Mouse (Mus musculus) thymus, adult 2 months (tissue): ENCODE results near the gene Nde1. TPM values are rescaled to one million over a fixed set of nuclear protein-coding genes. Genes with fewer than 3 reads are reported as not detected.

Experiments used
- DNase-seq: peaks from one replicate; pipeline ENCODE4 v3.0.0; 2021
- H3K27ac ChIP-seq: fragments of 200-500 bp; 2 replicates; pipeline ENCODE4 v1.5.1; 2012; ENCODE audit warnings: low read length, control low read depth; ENCODE audit not compliant: control insufficient read depth, insufficient read depth
- H3K27me3 ChIP-seq: fragments of 200-500 bp; 2 replicates; pipeline ENCODE4 v1.6.1; 2012; ENCODE audit warnings: mild to moderate bottlenecking, low read length, moderate library complexity, mixed read lengths; ENCODE audit not compliant: control insufficient read depth, insufficient read depth
- H3K36me3 ChIP-seq: fragments of 200-500 bp; 2 replicates; pipeline ENCODE4 v1.6.1; 2012; ENCODE audit warnings: mild to moderate bottlenecking, low read length, moderate library complexity; ENCODE audit not compliant: control insufficient read depth, insufficient read depth
- H3K4me1 ChIP-seq: fragments of 200-500 bp; replicated peaks from 2 replicates; pipeline ENCODE4 v1.6.1; 2012; ENCODE audit warnings: low read length; ENCODE audit not compliant: control insufficient read depth, insufficient read depth
- H3K4me3 ChIP-seq: fragments of 200-500 bp; 2 replicates; pipeline ENCODE4 v1.5.1; 2012; ENCODE audit warnings: mild to moderate bottlenecking, low read length, control low read depth, moderate library complexity; ENCODE audit not compliant: control insufficient read depth, insufficient read depth
- CTCF ChIP-seq: fragments of 200-500 bp; IDR thresholded peaks from 2 replicates; pipeline ENCODE4 v1.5.1; 2012; ENCODE audit warnings: mild to moderate bottlenecking, control low read depth, low read length, moderate library complexity, borderline replicate concordance; ENCODE audit not compliant: control insufficient read depth, poor library complexity, insufficient read depth; ENCODE audit errors: extremely low read depth
- POLR2A ChIP-seq: fragments of 200-500 bp; IDR thresholded peaks from 2 replicates; pipeline ENCODE4 v1.6.1; 2012; ENCODE audit warnings: mild to moderate bottlenecking, low read length, control low read depth, moderate library complexity; ENCODE audit not compliant: control insufficient read depth, poor library complexity, insufficient read depth; ENCODE audit errors: extremely low read depth
- WGBS: fragments of 180-500 bp; shearing (Covaris S2); methylation state at CpG from one replicate; pipeline ENCODE4 v1.1.7; 2018; 5-methylcytosine and 5-hydroxymethylcytosine counted together
- polyA plus RNA-seq: library from polyadenylated mRNA; depleted of rRNA; stranded (reverse); fragments of >200 nt; gene quantifications from 2 replicates; pipeline ENCODE4 v1.2.3, GENCODE M21; 2012

Nde1 gene
- polyA plus RNA-seq, 1 experiment = 108 TPM

DNA sequence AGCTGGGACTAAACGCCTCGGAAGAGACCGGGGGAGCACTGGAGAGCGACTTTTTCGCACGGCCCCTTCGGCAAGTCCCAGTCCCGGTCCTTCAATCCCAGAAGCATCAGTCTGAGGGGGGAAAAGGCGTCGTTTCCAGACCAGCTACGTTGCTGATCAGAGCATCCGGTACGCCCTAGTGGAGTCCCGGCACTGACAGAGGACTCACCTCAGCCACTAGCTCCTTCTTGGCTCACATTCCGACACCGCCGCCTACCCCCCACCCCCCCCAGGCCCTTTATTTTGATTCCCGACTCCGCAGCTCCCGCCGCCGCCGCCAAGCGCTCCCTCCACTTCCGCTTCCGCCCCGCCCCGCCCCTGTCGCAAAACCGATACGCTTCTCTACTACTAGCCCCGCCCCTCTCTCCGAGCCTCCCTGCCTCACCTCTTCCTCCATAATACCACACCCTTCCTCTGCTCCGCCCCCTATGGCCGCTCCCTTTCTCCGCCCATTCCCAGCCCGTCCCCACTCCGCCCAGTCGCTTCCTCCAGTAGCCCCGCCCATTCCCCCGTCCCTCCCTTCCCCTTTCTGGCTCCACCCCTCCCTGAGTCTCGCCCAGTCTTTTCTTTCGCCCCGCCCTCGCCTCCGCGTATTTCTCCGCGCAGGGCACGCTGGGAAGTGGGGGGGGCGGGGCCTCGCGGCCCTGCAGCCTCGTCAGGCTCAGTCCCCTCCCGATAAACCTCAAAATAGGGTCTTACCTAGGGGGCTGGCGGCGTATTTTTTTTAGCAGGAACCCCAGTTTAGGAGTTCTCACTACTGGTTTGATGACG is 3.9 kb upstream of the Nde1 start:
- peak; percentile 100 for DNase-seq
- under 1% methylated on average over 58 of the region's 58 CpGs for WGBS
- Histone ChIP-seq H3K4me3 (peak overlapping the region; percentile 89), H3K36me3 (no peaks in the 10 kb centered on the region), H3K27ac (peak overlapping the region; percentile 89), H3K4me1 (peaks cover 3% of the 10 kb centered on the region; the same call in 1 of the 2 replicates), H3K27me3 (no peaks in the 10 kb centered on the region)
- TF ChIP-seq POLR2A (peak; percentile 98), CTCF (0 out of 2 replicates have a peak, but pooled peaks have one; percentile 38)

DNA sequence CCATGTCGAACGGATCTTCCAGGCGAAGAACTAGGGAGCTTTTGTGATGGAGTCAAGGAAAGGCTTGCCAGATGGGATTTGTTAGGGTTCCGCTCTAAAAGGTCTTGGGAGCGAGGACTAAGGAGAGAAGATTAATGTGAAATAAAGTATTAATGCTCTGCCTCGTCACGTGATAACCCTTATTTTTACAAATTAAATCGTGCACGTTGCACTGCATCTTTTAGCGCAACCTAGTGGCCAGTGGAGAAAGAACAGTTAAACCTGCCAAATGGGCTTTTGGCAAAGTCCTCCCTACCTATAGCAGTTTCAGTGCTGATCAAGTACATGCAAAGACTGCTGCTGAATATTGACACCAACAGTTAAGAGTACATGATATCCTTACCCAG is 3.3 kb upstream of the Nde1 start:
- peak; percentile 75 for DNase-seq
- no peak for TF ChIP-seq POLR2A
- TF ChIP-seq CTCF = no peak
- Histone ChIP-seq H3K27me3 (no peaks in the 10 kb centered on the region), H3K4me3 (peak overlapping the region; percentile 60), H3K27ac (peak overlapping the region; percentile 89), H3K4me1 (peaks cover 3% of the 10 kb centered on the region; the same call in 1 of the 2 replicates), H3K36me3 (no peaks in the 10 kb centered on the region)
- WGBS = 1% methylated on average over 10 of the region's 10 CpGs

DNA sequence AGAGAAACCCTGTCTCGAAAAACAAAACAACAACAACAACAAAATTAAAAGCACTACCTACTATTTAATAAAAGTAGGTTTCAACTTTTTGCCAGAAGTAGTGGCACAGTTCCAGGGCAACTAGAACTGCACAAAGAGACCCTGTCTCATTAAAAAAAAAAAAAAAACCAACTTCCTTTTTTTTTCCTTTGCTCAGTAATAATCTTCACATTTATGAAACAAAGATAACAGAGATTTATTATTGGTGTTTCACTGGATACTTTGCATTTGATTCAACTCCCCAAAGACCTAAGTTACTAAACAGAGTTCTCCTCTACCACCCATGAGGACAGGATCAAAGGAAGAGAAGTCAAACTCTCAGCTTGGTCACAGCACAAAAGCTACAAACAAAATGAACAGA is 2.1 kb upstream of the Nde1 start:
- Histone ChIP-seq H3K27ac (no peak overlapping the region), H3K4me3 (no peak overlapping the region), H3K4me1 (peaks cover 5% of the 10 kb centered on the region; the same call in 1 of the 2 replicates), H3K36me3 (no peaks in the 10 kb centered on the region), H3K27me3 (no peaks in the 10 kb centered on the region)
- DNase-seq = no peak
- WGBS = 75% methylated on average over 1 of the region's 1 CpGs
- TF ChIP-seq POLR2A (no peak), CTCF (no peak)

DNA sequence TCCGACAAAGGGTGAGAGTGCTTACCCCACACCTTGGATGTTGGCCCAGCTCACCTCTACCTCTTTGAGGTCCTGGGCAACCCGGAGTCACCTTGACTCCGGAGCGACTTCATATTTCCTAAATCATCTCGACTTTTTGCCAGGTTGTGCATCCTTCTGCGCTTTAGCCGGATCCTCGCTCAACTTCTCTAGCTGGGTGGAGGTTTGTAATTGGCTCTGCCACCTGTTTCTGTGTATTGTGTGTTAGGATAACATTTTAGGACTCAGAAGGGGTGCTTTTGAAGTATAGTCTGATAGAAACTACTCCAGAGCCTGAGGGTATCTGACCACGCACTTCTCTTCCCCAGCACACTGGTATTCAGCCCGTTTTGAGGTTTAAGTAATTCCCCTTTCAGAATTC is 656 bp downstream of the Nde1 start:
- H3K27ac ChIP-seq = peak overlapping the region; percentile 23; the same call in 1 of the 2 replicates
- peaks cover 5% of the 10 kb centered on the region; the same call in 1 of the 2 replicates for H3K4me1 ChIP-seq
- no peaks in the 10 kb centered on the region for H3K36me3 ChIP-seq
- peak overlapping the region; percentile 78 for H3K4me3 ChIP-seq
- H3K27me3 ChIP-seq = no peaks in the 10 kb centered on the region
- no peak for DNase-seq
- no peak for TF ChIP-seq CTCF
- TF ChIP-seq POLR2A = no peak
- WGBS = 2% methylated on average over 10 of the region's 10 CpGs

DNA sequence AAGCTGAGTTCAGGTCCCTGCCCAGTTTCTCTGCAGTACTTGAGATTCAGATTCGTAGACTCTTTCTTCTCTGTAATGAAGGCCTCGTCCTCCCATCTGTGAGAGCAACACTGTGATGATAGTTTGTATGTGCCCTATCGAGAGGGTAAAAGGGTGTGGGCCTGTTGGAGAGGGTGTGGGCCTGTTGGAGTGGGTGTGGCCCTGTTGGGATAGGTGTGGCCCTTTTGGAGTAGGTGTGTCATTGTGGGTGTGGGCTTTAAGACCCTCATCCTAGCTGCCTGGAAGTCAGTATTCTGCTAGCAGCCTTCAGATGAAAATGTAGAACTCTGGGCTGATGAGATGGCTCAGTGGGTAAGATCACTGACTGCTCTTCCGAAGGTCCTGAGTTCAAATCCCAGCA is 3.4 kb downstream of the Nde1 start:
- Histone ChIP-seq H3K36me3 (peaks cover 23% of the 10 kb centered on the region), H3K27me3 (no peaks in the 10 kb centered on the region), H3K4me1 (peaks cover 5% of the 10 kb centered on the region; the same call in 1 of the 2 replicates), H3K27ac (no peak overlapping the region), H3K4me3 (no peak overlapping the region)
- 94% methylated on average over 4 of the region's 4 CpGs for WGBS
- TF ChIP-seq POLR2A (no peak), CTCF (no peak)
- no peak for DNase-seq

DNA sequence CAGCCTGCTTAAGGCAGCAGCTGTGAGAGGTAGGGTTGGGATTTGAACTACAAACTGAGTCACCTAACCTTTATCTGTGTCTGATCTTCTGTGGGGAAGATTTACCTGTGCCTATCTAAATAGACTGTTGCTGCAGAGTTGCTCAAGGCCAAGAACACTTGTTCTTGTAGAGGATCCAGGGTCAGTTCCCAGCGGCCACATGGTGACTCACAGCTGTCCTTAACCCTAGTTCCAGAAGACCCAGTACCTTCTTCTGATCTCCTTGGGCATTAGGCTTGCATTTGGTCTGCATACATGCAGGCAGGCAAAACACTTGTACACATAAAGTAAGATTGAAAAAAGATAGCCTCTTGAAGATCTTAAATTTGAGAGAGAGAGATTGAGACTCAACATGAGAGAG is 6.6 kb downstream of the Nde1 start:
- Histone ChIP-seq H3K4me3 (no peak overlapping the region), H3K4me1 (0 out of 2 replicates have a peak, but pooled peaks cover 2% of the 10 kb centered on the region), H3K36me3 (peaks cover 55% of the 10 kb centered on the region), H3K27ac (no peak overlapping the region), H3K27me3 (no peaks in the 10 kb centered on the region)
- no peak for TF ChIP-seq CTCF
- TF ChIP-seq POLR2A = no peak
- no peak for DNase-seq
- WGBS = 98% methylated on average over 1 of the region's 1 CpGs
